Mouse (Mus musculus) bone marrow macrophage, adult 2 months (primary cell): ENCODE measurements around the gene Uaca.

ENCODE experiments used
- CTCF ChIP-seq: IDR thresholded peaks from 2 replicates; pipeline ENCODE4 v1.5.1; 2012; ENCODE audit warnings: low read depth, mild to moderate bottlenecking, low read length, moderate library complexity
- POLR2A ChIP-seq: IDR thresholded peaks from 2 replicates; pipeline ENCODE4 v1.6.1; 2012; ENCODE audit warnings: mild to moderate bottlenecking, low read depth, low read length, borderline replicate concordance

- TF ChIP-seq CTCF (no peak), POLR2A (no peak)
Observed at GRCm38 (mm10) chr9:60861030-60861429, 66.7 kb downstream of the Uaca start.
